Mouse (Mus musculus): ENCODE data around the gene Mob3b.

The Mob3b gene

DNA sequence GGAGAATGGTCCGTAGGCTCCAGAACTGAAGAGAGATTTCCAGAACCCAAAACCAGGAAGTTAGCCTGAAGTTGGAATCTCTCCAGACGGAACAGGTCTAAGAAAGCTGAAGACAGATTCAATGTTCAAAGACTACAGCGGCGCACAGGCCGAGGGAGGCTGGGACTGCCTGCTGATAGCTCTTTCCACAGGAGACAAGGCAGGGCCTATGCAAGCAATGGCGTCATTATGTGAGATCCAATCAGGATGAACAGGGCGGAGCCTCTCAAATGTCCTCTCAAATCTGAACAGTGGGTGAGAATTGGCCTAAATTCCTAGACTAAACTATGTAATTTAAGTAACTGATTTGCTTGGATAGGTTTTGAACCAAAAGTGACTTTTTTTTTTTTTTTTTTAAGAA lies 160.7 kb downstream of the Mob3b start:
- no peak for DNase-seq

DNA sequence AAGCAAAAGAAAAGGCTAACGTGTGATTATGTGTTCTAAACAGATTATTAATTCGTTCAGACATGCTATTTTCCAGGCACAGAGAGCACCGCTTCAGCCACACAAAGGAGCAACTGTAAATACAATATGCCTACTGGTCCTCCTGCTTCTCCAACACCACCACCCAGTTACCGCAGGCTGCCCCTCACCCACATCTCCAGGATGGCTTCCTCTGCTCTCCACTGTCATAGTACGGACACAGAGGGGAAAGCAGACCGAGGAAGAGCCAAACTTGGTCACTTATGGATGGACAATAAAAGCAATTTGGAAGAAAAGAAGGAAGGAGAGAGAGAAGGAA lies 163.7 kb downstream of the Mob3b start:
- peak; percentile 16 to 17 for DNase-seq

DNA sequence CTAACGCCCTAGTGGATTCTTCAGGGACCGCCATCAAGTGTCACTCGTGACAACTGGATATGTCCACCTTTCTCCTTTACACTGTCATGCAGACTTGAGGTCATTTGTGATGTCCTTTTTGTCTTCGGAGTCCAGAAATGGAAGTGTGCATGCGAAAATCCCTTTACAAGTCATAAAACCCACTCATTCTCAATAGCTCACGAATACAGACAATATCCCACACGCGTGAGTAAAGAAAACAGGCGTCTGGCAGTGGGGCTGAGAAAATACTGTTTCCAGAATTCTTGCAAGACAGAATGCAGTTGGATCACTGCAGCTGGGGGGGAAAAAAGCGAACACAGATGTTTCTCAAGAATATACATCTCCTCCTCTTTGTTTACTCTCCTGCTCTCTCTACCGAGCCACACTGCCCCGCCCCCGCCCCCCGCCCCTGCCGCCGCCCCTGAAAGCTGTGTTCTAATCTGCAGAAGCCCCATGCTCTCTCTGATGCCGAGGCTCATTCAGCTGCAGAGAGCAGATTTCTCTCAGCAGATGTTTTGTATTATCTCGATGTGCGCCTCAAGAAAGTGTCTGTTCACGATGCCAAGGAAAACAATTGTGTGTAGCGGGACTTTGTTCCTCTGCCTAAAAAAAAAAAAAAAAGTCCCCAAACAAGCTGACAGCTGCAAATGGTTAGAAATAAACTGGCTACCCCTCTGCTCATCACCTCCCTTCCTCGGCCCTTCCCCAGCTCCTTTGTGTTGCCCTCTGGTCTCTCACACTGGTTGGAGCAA lies 164.2 kb downstream of the Mob3b start:
- DNase-seq: peak in 1 of 2 experiments; percentile 9

DNA sequence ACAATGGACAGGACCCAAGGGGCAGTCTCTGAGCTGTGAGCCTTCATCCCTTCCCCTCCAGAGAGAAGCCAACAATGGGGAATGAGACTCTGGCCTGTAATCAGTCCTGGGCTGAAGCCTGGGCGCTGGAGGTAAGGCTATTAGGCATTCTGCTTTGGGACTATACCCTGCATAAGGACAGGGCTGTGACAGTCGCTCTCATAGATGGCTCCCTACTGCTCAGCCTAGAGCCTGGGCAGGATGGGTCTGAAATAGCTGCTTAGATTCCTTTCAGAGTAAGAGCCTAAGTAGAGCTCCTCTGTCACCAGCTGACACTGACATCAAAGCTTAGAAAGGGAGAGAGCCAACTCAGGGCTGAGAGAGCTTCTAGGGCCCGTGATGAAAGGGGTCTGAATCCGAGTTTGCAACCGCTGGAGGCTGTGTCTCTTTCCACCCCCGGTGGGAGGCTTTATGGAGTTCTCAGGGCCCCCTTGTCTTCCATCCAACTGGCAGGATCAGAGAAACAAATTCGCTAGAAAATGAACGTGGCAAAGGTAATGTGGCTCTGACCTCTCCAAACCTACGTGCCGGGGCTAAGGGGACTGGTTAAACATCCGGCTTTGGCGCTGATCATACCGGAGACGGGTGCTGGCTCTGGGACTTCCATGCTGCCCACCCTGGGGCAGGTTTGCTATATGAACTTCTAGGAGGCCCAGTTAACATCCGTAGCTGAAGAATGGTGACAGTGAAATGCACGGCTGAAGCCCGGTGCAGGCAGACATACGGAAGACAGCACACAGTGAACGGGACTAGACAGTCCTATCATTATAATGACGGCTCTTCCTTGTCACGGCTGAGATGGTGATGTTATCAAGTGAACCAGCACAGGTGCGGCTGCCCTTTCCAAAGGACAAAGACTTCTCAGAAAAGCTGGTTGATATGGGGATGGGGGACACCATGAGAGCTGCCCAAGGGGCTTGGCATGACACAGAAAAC lies 165.1 kb downstream of the Mob3b start:
- peak; percentile 20 to 21 for DNase-seq

DNA sequence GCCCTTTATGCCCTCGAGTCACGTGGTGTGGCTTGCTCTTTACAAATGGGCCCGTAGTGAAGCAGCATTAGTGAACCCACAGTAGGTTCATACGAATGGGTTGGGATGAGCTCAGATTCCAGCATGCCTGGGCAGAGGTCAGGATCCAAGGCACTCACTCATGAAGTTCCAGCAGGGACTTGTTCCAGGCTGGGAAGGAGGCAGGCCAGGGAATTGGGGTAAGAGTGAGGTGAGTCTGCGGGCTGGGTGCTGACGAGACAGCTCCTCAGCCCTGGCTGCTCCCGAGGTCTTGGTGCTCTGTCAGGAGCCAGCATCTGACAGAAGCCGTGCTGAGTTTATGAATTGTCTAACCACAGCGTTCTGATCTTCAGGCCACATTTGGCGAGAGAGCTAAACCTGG lies 166.2 kb downstream of the Mob3b start:
- peak; percentile 19 to 27 for DNase-seq

DNA sequence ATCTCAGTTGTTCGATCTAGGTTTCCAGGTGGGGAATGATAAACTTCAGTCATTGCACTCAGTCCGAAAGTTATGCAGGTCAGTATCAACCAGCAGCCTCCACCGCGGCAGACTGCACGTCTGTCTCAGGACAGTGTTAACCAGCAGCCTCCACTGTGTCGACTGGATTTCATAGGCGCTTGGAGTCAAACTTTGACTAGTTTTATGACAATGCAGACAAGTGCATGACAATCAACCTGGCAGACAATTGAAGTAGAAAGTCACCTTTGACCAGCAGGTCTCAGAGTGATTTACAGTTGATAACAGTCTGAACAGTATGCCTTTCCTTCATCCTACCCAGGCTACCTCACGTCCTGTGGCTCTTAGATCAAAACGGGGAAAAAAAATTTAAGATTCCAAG lies 166.6 kb downstream of the Mob3b start:
- no peak for DNase-seq

DNA sequence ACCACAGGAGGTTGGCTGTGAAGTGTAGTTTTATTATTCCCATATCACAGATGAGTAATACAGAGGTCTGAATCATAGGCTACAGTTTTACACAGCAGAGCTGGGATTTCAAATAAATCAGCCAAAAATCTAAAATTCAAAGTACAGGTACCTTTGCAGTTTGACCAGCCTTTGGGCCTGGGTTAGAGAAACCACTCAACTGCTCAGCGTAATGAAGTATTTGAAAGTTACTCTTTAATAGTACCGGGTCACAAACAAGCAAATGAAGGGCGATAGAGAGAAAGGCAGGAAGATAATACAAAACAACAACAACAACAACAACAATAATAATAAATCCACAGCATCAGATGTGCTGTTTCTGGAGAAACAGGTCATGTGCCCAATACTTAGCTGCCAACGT lies 169.7 kb downstream of the Mob3b start:
- no peak for DNase-seq

DNA sequence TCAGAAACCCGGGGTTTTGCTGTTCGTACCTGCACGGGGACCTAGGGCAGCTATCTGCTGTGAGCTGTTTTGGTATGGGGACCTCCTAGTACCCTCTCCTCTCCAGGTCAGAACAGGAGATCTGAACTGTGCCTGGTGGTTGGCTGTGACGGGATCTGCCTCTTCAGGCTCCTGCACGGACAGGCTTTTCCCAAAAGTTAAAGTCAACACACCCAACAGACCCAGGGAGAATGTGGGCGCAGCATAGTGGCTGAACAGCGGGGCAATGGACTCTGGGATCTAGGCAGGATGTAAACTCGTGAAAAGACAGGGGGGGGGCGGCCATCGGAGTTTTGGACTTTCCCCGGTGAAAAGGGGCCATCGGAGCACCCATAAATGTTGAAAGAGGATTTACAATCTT lies 170.2 kb downstream of the Mob3b start:
- DNase-seq: no peak

DNA sequence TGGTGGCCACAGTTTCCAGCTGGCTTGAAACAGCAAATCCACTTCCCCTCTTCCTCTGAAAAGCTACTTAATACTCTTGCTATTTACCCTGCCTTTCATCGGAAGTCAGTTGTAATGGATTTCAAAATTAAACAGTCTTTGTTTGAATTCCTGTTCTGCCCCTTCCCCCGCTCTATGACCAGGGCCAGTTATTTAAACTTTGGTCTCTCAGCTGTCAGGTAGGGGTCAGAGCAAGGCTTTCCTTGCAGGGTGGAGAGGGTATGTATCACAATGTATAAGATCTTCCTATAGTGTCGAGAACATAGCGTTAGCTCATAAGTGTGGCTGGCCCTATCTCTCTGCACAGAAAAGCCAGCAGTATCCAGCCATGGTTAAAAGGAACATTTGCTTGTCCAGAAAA lies 170.6 kb downstream of the Mob3b start:
- no peak for DNase-seq

DNA sequence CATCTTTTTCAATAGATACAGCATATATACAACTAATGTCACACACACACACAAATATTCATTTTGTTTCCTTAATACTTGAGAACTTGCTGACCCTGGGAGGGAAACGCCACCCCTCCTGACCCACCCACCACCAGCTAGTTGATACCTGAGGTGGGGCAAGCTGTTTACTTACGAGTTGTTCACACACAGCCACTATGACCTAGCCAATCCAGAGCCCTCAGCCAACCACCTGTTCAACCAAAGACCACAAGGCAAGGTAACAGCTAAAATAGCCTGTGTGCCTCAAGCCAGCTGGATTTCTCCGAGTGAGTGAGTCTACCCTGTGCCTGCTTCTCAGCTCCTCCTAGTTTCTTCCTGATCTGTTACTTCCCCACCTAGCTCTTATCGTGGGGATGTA lies 172.9 kb downstream of the Mob3b start:
- DNase-seq: no peak

DNA sequence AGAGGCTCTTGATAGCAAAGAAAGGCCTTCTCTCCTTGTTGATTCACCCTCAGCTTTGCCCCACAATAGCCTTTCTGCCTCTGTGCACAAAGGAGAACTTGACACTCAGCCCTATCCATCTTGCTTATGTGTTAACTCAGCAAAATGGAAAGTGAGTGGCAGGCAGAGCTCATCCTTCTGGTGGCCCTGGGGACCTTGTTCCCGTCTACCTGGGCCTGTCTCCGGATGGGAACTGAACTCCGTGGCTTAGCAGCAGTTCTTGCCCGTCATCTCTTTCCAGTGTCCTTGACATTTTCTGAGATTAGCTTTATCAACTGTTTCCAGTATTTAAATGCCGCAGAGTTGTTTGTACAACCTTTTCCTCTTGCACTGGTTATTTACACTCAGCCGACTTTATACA lies 173.8 kb downstream of the Mob3b start:
- DNase-seq: no peak

DNA sequence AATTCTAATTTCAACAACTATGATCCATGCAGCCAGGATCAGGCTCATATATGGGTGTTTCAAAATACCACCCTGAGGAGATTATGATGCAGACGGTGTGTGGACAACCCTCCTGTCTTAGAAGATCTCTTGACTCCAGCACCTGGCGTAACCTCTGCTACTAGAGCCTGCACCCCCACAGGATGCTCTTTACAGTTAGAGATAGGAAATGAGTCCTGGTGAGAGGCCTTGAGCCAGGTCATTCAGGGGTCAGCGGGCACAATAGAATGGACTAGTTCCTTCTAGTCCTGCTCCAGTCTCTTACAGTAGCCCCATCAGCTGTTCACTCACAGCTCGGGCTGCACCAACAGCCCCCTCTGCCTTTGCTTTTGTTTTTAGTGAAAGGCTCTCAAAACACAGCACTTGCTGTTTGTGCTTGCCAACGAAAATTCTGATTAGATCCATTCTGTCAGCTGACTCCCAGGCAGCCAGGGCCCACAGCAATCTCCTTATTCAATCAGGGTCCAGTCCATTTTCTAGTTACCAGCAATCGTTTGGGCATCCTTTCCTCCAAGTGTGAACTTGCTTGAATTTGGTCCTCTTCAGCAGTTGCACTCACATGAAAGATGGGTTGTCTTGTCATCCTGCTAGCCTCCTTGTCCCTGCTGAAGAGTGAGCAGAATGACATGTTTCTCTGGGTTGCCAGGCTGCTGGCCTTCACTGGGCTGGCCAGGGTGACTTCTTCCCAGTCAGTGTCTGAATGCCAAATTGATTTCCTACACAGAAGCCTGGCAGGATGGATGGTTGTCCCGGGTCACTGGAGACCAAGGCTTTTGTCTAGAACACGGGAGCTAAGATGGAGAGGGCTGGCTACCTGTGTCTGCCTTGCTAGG lies 175.7 kb downstream of the Mob3b start:
- DNase-seq: peak; percentile 53 to 56

DNA sequence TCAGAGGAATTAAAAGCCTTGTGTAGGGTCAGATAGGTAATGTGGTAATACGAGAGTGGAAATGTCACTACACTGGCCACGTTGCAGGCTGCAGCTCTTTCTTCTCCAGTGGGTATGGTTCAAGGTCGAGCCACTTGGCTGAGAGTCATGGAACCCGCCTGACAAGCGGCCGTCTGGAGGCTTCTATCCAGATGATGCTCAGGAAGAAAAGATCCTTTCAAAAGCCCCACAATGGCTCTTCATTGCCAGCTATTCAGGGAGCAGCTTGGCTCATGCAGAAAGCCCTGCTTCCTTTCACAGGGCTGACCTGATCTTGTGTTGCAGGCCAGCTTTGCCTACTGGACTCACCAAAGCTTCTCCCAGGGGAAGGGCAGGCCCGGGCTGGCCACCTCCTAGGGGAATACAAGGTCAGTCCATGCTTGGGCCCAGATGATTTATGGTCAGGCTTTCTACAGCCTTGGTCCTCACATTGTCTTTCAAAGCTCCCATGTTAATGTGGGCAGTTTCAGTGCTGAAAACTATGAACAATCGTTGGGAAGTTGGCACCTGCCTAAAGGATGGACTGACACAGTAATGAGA lies 176.7 kb downstream of the Mob3b start:
- peak; percentile 50 to 70 for DNase-seq

DNA sequence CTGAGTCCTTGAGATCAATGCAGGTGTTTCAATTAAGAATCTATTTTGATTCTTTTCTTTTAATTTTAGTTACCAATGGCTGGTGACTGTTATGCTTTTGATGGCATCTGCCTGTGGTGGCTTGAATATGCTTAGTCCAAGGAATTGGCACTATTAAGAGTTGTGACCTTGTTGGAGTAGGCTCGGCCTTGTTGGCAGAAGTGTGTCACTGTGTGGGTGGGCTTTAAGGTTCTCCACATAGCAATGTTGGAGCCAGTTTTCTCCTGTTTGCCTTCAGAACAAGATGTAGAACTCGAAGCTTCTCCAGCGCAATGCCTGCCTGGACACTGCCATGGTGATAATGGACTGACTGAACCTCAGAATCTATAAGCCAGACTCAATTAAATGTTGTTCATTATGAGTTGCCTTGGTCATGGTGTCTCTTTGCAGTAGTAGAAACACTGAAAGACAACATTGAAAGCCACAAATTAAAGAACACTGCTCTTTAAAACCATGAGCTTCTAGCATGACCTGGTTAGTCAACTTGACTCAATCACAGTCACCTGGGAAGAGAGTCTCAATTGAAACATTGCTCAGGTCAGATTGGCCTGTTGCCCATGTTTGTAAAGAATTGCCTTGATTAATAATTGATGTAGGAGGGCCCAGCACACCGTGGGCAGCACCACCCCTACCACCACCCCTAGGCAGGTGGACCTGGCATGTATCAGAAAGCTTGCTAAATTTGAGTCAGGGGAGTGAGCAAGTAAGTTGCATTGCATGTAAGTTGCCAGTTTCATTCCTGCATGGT lies 180.2 kb downstream of the Mob3b start:
- DNase-seq: peak; percentile 34 to 39

DNA sequence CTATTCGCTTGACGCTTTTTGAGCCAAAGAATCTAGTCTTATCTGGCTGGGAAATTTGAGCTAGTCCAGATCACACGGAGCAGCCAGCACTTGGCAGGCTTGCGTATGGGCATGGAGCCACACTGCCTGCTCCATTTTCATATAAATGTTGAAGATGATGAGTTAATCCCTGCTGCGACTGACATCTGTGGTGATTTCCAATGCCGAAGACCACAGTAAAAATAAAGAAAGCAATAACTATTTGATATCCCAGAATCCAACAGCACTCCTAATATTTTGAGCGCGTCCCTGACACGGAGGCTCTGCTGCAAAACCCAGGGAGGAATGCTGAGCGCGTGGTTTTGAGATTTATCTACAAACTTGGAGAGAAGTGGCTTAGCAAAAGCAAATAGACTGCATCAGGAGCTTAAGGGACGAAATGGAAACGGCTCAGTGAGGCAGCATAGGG lies 180.9 kb downstream of the Mob3b start:
- peak; percentile 95 to 97 for DNase-seq

DNA sequence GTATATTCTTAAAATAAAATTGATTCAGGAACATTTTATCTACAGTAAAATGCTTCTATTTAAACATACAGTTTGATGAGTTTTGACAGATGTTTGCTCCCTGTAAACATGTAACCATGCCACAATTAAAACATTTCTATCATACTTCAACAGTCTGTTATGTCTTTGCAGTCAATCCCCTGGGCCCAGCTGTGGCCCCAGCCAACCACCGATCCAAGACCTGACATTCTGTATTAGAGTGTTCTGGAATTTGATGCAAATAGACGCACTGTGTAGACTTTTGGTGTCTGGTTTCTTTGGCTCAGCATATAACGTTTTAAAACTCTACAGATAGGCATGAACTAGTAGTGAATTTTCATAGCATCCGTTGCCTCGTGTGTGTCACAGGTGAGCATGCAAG lies 182.5 kb downstream of the Mob3b start:
- DNase-seq: no peak

DNA sequence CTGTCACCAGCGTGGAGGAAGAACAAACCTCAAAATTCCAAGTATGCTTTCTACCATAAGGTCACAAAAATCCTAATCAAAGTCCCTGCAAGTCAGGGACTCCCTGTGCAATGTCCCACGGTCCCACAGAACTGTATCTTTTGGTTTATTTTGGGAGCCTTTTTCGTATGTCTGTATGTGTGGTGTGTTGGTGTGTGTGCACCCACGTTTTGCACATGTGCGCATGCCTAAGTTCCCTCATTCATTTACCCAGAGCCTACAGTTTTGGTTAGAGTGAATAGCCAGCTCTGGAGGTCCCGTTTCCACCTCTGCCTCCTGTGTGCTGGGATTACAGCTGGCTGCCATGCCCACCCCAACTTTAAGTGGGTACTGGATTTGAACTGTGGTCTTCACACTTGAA lies 189.7 kb downstream of the Mob3b start:
- no peak for DNase-seq

DNA sequence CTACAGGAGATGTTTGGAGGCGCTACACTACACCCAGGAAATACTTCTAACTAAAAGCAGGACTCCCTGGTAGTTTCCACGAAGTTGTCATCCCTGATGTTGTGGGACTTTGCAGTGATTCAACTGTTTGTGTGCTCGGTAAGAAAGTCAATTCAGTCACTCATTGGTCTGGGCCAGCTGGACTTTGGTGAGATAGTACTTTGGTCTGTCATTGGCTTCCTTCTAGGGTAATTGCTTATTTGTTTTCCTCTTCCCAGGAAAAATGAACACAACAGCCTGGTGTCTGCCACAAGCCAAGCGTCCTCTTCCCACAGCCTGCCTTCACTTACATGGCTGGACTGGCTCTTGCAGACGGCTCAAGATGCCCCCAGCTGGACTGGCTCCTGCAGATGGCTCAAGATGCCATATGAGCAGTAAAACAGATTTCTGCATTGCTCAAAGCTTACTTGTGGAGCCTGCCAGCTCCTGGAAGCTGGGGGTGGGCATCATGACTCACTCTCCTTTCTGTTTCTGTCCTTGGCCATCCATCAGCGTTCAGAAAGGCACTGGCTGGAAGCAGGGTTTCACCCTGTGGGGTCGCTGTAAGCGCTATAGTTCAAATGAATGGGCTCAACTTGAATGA lies 190.8 kb downstream of the Mob3b start:
- DNase-seq: peak; percentile 65 to 79

DNA sequence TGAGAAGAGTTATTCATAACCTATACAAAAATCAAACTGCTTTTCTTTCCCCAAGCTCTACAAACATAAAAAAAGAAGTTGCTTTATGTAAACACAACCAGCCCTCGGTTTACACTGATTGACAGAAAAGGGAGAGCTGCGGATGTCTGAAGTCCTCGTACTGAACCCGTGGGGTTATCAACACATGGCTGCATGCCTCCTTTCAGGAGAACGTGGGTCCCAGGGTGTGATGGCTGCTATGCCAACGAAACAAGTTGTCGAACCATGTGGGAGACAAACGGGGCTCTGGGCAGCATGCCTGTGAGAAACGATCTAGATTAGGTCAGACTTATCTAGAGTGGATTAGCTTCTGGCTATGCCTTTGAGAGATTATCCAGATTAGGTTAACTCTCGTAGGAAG lies 192.4 kb downstream of the Mob3b start:
- DNase-seq: no peak

DNA sequence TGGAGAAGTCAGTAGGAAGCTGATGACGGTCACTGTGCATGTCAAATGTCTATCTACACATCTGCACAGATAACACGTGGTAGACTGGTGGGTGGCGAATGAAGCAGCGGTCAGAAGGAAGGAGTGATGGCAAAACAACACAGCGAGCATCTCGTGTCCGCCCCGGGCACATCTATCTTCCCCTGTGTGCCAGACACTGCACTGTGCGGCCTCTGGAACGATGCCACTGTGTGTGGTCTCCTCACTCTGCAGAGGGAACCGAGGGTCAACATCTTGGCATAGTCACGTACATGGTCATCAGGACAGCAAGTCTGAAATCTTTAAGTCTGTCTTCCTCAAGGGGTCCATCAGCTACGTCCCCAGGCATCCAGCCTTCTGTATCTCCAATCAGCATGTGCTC lies 193.3 kb downstream of the Mob3b start:
- peak; percentile 27 to 34 for DNase-seq

Measured in cerebellum, postnatal 10 days (tissue).